Mouse (Mus musculus) cerebellum, adult 9-10 months (tissue): ENCODE data around the gene Tnik.

Source experiments
- DNase-seq: peaks from one replicate; pipeline ENCODE4 v3.0.0; 2022

The Tnik gene

DNA sequence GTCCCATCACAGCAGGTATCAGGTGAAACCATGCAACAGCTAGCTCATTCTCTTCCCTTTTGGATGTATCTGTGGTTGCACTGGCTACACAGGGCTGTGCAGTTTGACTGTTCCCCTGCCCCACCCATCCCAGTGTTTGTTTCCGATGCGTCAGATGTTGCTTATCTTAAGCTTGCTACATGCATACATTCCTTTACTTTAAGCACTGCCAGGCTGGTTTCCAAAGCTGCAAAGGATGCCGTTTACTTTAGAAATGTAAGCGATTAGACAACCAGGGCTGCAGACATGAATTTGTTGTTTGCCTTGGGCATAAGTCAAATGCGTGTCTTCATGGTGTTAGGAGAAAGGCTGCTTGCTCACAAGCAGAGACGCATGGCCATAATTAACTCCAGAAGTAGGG, 96.1 kb downstream of the Tnik start:
- no peak for DNase-seq

DNA sequence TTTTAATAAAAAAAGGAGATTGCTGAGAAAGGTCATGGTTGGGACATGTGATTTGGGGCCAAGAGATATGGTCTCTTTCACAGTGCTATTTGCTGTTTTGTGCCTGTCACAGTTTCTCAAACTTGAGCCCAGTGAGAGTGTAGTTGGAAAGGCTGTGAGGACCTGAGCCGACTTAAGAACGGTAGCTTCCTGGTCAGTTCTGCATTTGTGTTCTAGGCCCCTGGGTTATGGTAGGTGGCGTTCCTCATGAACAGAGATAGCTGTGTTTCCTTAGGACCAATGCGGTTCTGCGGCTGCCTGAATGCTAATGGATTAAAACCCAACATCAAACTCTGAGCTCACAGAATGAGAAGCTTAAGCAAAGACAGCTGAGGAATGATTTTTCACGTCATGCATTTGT, 98.0 kb downstream of the Tnik start:
- no peak for DNase-seq

DNA sequence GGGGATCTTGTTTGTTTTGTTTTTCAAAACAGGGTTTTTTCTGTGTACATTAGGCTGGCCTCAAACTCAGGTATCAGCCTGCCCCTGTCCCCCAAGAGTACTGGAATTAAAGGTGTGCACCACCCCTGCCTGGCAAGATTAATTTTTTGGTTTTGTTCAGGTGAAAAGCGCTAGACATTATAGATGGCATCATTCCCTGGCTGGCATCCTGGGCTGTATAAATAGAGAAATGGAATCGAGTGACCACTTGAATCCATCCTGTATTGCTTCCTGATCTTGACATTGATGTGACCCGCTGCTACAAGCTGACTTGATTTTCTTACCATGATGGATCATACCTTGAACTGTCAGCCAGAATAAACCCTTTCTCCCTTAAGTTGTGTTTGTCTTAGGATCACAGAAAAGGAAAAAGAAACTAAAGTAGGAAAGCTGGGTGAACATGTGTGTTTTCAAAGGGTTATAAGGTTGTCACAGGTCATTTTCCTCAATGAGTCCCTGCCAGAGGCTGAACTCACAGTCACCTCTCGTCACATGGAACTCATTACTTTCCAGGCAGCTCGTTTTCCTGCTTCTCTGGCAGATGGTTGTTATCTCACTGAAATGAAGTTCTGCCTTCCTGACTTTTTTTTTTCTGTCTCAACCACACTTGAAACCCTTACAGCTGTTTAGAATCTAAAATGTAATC, 100.6 kb downstream of the Tnik start:
- DNase-seq, result no peak

DNA sequence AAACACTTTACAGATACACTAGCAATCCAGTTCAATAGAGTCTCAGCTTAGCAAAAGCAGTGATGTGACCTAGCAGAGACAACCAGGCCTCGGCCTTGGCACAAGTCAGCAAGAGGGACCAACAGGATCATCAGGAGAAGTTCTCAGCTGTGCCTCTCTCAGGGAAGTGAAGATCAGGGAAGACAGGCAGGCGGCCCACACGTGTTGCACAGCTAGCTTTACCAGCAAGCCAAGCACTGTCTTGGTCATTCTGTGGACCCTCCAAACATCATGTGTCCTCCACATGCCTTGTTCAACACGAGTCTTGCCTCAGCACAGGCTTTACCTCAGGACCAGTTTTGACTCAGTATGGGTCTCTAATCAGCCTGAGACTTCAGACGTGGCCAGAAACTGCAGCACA, 105.7 kb downstream of the Tnik start:
- no peak for DNase-seq

DNA sequence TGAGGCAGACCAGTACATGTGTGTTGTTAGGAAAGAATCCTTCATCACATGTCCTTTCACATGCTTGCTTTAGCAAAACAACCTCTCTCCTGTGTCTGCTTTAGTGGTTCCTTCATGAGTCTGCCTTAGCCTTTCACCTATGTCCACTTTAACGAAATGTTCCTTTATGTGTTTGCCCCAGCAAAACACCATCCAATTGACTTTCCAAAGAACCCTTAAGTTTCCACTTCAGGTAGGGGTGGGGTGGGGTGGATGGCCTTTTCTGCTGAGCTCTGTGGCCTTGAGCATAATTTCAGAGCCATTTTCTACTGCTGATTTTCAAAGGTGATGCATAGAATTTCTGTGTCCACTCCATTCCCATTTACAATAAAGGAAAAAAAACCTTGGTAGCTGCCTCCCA, 106.3 kb downstream of the Tnik start:
- DNase-seq, result no peak

DNA sequence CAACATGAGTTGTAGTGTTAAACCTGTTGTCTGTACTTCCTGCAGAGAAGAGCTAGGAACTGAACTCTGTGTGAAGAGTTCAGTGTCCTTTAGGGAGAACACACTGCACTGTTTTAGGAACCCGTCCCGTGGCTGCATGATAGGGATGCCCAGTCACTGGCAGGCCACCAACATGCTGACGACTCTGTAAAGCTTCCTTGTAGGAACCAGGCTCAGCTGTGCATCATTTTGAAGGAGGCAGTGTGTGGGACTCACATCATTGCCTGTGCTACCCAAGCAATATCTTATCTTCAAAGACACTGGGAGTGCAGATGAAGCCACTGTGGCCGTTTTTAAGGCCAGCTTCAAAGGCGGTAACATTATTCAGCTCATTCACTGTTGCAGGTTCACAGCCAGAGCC, 106.7 kb downstream of the Tnik start:
- no peak for DNase-seq

DNA sequence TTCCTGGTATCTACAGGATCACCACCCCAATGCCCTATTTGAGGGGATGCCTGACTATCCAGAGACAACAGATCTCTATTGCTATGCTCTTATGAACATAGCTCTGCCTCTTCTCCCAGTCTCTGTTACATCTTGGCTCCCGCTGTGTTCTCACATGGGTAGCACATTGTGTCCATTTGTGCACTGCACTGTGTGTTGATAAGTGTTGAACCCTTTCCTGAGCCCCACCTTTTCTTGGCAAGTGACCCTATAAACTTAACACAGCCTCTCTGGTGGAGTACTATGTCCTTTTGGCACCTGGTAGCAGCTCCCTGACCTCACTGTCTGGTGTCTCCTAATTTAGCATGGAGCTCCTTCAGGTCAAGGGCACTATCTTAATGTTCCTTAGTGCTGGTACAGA, 108.6 kb downstream of the Tnik start:
- no peak for DNase-seq

DNA sequence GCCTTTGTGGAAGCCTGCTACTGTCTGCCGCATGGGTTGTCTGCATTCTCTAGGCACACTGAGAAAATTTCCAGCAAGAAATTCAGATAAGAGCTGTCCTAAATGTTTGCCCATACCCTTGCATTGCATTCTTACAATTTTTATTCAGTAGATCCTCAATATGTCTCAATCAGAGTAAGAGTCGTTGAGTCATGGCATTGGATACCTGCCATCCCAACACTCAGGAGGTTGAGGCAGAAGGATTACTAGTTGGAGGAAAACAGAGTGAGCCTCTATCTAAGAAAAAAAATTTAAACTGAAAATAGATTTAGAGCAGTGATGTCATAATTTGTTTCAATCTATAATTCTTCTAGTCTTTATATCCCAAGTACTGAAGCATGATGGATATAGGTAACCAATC, 109.4 kb downstream of the Tnik start:
- no peak for DNase-seq

DNA sequence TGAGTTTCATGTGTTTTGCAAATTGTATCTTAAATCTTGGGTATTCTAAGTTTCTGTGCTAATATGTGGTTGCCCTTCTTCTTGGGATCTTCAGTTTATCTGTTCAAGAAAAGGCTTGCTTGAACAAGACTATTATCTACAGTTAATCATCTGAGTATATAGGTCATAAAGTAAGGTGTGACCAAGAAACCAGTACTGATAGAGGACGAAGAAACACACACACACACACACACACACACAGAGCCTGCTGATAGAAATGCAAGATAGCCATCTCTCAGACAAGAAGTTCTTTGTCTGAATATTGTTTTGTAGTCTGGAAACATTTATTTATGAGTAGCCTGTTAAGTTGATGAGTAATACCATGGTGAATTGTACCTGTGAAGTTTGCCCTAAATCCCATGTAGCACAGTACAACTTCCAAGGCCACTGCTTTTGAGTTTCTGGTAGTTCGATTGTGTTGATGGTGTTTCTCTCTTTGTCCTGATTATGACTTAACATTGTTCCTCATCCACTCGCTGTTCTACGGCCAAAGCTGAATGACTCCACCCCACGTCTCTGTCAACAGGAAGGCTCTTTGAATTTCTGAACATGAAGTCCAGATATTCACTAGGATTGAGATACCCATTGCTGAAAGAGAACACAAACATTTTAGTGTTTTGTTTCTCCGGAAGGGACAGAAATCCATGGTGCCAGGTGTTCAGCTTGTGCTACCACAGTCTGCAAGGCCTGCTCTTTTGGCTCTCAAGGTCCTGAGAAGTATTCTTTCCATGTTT, 111.9 kb downstream of the Tnik start:
- DNase-seq, result no peak

DNA sequence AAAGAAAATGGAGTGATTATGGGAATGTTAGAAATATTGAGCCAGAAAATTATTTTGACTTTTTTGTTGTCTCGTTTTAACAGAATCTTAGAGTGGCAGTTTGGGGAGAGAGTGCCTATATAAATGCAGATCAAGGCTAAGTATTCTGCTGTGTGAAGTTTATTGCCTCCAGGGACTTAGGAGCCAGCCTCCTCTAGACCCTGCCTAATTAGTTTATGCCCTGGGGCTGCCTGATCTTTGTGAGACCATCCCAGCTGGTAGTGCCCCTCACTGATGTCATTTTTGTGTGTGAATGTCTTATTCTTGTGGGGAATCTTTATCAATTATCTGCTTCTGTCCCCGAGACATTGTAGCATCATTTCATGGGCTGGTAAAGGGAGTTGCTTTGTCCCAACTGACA, 117.2 kb downstream of the Tnik start:
- no peak for DNase-seq

DNA sequence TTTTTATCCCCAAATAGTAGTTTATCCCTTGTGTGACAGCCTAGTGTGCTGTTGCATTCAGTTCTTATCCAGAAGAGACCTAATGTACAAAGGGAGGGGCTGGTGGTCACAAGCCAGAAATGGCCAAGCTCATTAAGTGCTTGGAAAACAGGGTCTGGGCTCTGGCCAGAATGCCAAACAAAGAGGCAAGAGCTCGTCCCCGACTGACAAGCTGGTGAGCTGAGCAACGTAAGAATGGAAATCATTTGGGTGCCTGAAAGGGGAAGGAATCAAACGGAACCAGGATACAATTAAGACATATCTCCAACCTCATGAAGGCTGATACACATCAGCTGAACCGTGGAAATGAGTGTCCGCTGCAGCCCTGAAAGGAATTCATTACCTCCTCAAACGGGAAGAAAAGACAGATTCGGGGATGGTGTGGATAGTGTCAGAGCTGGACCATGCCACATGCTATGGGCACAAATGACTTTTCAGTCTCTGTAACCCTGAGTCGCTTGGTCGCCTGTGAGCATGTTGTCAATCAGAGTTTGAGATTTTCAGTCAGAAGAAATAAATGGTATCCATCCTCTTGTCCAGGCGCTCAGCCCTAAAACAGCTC, 120.6 kb downstream of the Tnik start:
- DNase-seq, result no peak

DNA sequence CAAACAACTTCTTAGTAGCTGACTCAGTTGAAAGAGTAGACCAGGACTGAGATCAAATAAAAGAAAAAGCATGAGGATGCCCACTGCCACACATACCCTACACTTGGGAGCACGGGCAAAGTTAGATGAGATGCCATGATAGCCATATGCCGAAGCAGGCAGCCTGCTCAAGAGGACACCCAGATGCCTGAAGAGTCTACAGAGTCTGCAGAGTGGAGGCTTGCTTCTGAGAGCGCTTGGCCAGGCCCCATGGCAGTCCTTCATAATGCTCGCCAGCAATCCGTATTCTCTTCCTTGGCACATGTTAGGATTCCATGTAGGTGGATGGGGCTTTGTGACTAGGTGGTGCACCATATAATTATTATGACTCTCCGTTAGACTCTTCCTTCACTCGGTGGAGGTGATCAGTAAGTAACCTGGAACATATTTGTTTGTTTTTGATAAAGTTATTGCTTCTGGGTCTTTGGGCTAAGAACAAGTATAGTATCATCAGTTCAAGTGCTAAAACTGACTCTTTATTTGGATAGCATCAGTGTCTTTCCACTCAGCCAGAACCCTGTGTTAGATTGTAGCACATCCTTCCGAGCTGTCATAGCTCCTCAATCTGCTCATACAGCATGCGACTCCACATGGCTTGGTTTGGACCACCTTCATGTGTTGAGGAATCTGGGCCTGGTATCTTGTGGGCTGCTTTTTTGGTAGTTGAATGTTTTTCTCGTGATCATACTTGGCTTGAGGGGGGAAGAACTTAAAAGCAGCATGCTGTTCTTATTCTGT, 122.4 kb downstream of the Tnik start:
- no peak for DNase-seq

DNA sequence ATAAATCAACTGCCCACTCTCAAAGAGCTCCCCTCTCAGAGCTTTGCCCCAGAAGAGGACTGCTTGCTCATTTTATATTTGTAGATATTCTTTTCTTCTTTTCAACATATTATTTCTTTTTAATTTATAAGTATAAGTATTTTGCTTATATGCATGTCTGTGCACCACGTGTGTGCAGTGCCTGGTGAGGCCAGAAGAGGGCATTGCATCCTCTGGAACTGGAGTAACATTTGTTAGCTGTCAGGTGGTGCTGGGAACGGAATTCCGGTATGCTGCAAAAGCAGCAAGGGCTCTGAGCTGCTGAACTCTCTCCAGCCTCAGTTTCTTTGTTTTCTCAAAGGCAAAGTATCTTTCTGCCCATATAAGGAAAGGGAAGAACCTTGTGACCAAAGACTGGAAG, 125.5 kb downstream of the Tnik start:
- no peak for DNase-seq

DNA sequence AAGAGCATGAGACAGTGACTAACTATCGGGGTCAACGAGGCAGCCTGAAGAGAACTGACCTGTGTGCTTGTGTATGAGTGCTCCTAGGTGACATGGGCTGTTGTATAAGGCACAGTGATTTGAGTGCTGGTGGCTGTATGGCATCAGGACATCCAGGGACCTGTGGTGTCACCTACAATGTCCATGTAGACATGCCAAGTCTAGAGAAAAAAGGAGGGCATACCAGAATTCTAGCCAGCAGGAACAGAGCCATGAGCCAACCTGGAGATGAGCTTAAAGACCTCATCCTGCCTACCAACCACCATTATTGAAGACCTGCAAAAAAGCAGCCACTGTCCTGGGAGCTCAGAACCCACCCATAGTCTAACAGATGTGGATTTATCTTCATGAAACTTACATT, 127.2 kb downstream of the Tnik start:
- DNase-seq, result no peak

DNA sequence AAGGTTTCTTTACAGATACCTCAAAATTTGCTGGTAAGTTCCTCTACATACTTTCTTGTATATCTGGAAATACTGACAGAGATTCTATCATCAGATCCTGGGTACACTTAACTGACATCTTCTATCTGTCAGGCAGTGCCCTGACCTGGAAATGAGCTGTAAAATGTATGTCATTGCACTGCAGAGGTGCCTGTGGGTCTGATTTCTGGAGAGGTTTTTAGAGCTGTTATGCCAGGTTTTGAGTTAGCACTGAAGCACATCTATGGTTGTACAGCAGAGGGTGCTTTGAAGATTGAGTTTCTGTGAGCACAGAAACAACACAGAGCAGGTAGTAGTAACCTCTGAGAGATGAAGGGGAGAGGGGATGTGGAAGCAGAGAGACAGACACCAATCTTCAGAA, 129.5 kb downstream of the Tnik start:
- no peak for DNase-seq

DNA sequence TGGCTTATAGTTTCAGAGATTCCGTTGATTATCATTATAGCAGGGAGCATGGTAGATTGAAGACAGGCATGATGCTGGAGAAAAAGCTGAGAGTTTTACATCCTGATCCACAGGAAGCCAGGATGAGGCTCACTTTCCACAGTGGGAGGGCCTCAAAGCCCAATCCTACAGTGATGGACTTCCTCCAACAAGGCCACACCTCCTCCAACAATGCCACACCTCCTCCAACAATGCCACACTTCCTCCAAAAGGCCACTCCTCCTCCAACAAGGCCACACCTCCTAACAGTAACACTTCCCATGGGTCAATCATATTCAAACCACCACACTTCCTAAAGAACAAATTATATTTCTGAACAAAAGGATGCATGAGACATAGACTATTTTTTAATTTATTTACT, 135.8 kb downstream of the Tnik start:
- DNase-seq, result no peak

DNA sequence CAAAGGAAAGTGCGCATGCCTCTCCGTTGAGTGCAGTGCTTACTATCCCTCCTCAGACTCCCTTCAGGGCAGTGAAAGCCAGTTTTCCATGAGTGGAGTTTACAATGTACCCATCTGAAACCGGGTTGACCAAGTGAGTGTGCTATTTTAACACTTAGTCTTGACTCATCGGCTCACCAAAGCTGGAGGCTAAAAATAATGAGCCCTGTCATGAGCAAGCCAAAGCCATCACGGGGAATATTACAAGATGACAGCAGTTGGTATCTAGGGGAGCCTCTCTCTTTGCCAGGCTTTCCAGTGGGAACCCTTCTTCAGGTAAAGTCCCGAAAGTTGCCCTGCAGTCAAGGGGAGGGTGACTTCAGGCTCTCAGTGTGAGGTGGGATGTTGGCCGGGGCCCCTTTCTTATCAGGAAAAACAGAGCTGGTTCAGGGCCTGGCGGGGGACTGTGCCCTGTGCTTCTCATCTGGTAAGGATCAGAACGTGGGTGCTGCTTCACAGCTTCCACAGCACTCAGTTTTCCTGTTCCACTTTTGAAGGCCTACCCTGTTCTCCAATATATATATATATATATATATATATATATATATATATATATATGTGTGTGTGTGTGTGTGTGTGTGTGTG, 136.7 kb downstream of the Tnik start:
- no peak for DNase-seq

DNA sequence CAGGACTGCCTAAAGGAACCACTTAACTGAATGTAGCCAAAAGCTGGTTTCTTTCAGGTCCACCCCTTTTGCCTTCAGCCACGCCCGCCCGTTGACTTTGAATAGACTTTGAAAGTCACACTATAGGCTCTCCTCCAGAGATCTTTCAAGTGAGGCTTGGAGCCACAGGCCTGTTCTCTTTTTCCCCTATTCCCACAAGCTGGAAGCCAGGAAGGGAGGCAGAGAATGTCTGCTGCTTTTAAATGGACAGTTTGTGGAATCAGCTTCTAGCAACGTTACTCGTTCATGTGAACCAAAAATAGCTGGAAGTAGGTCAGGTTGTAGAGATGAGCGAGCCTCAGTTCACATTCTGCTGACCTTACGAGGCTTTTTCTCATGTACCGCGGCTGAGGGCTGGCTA, 138.3 kb downstream of the Tnik start:
- no peak for DNase-seq

DNA sequence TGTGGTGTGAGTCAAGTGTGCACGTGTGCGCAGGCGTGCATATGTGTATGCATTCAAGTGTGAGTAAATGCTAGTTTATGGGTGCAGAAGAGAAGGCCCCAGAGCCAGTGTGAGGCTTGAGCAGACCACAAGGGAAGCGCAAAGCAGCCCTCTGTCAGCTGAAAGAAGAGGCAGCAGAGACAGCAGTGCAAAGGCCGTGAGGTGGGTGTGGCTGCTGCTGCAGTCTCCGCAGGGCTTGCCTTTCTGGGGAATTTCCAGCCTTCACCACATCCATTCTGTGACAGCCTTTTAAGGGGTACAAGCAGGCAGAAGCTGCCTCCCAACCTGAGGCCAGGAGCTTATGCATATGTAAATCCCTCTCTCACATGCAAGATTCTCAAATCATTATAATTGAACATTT, 139.2 kb downstream of the Tnik start:
- no peak for DNase-seq

DNA sequence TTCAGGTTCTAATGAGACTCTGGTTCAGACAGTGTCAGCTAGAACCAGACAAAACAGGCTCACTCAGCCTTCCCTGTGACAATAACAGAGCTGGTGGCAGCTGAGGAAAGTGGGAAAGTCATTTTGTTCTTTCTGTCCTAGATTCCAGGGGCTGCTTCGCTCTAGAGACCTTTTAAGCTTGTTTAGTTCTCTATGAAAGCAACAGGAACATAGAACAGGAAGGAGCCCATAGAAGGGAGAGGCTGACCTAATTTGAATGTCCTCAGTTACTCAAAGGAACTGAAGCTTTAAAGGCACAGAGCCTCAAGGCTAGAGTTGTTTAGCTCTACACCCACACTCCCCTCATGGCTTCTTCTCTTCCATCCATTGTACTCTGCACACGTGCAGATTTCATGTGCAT, 142.4 kb downstream of the Tnik start:
- DNase-seq, result no peak

DNA sequence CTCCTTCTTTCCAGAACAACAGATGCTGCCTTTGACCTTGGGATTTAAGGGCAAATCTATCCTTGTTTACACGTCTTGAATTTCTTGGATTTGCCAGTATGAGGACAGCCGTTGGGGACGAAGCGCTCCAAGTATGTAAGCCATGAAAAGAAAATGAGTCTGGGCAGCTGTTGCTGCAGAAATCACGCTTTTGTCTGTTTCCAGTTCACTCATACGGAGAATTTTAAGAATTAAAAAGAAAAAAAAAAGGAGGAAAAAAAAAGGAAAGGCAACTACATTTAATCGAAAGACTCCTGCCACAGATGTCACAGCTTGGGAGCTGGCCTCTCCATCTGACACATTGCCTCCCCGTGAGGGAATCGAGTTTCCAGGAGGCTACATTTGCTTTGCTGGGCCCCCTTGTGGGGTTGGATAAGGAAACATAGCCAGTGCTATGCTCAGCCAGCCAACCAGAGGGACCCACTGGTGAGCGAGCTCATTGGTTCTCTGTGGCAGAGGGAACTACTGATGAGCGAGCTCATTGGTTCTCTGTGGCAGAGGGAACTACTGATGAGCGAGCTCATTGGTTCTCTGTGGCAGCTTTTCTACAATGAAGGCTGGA, 145.9 kb downstream of the Tnik start:
- DNase-seq, result peak; percentile 81

DNA sequence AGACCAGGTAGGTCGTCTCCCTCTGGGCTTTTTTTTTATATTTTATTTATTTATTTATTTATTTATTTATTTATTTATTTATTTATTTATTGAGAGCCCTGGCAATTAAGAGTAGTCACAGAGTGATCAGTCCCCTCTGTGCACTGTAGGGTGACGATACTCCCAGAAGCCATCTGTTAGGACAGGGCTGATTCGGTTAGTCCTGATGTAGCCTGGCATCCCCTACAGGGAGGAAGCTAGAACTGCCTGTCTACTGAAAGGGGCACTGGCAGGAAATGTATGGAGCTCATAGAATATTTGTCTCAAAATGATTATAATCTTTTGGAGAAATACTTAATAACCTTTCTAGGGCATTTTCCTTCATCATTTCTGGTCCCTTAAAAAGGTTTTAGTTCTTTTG, 147.3 kb downstream of the Tnik start:
- DNase-seq, result no peak

DNA sequence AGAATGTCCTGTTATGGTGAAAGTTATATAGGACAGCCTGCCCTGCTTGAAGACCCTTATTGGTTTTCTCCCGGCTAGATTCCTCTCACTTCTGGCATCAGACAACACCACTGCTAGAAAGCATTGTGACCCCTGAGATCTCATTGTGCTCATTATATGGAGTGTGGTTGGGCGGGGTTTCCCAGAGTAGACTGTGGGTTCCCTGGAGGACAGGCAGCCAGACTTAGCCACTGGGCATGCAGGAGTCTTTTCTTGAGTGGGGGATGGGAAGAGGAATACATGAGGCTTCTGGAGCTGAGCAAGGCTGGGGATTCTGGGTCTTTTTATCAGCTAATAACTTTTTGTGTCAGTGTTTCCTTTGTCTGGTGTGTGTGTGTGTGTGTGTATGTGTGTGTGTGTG, 153.0 kb downstream of the Tnik start:
- no peak for DNase-seq
